Mouse (Mus musculus) liver, postnatal 0 days (tissue): ENCODE results near the gene Kcng4.

Source experiments
- CTCF ChIP-seq: sonication (generic); IDR thresholded peaks from 2 replicates; pipeline ENCODE4 v1.5.1; 2016; ENCODE audit warnings: antibody characterized with exemption, low read depth
- EP300 ChIP-seq: IDR thresholded peaks from 2 replicates; pipeline ENCODE4 v1.6.1; 2016; ENCODE audit warnings: antibody characterized with exemption, low read depth, mild to moderate bottlenecking

GRCm38 (mm10) chr8:119616358-119616757 lies 19.1 kb downstream of the Kcng4 start:
- no peak for TF ChIP-seq CTCF
- TF ChIP-seq EP300: no peak
